Mouse (Mus musculus) granulocyte monocyte progenitor cell, adult 5-6 weeks (primary cell): ENCODE results near the gene Smo. TPM values are rescaled to one million over a fixed set of nuclear protein-coding genes. Genes with fewer than 3 reads are reported as not detected.

Experiments
- total RNA-seq, 2 experiments: library from RNA; stranded (forward) in 1 of 2; stranded (reverse) in 1 of 2; fragments of 200-712, 200-1000 nt in 1 of 2; fragments of >200 nt in 1 of 2; fragmentation: Nextera tagmentation in 1 of 2; gene quantifications; 2 replicates each; pipeline ENCODE4 v1.2.3; 2014 to 2017

The Smo gene
- total RNA-seq, 2 experiments from 2014 or later, result 18.6 to 23.2 TPM

Other genes with a start within 250 kb of the Smo start
- not detected in 2 replicates for gene Kcp, start 227.6 kb upstream of the Smo start, total RNA-seq (2014; fragmentation: Nextera tagmentation)
- 0.15 and 0.22 TPM in 2 replicates for gene Kcp, start 227.6 kb upstream of the Smo start, total RNA-seq (2017)
- 20.2 and 22.6 TPM in 2 replicates for gene Irf5, start 208.9 kb upstream of the Smo start, total RNA-seq (2014; fragmentation: Nextera tagmentation)
- 13.7 and 19.6 TPM in 2 replicates for gene Irf5, start 208.9 kb upstream of the Smo start, total RNA-seq (2017)
- 66.4 and 89.6 TPM in 2 replicates for gene Tnpo3, start 125.6 kb upstream of the Smo start, total RNA-seq (2014; fragmentation: Nextera tagmentation)
- gene Tnpo3, start 125.6 kb upstream of the Smo start, total RNA-seq (2017), result 74.5 and 77.2 TPM in 2 replicates
- 0.24 and 0.98 TPM in 2 replicates for gene Tspan33, start 41.3 kb upstream of the Smo start, total RNA-seq (2014; fragmentation: Nextera tagmentation)
- 1.5 TPM in 1 of 2 replicates, not detected in the other for gene Tspan33, start 41.3 kb upstream of the Smo start, total RNA-seq (2017)
- gene Ahcyl2, start 32.5 kb downstream of the Smo start, total RNA-seq (2014; fragmentation: Nextera tagmentation), result 8.7 and 9.6 TPM in 2 replicates
- 21.1 and 21.5 TPM in 2 replicates for gene Ahcyl2, start 32.5 kb downstream of the Smo start, total RNA-seq (2017)
- not detected in 2 replicates for gene Strip2, start 181.5 kb downstream of the Smo start, total RNA-seq (2014; fragmentation: Nextera tagmentation)
- gene Strip2, start 181.5 kb downstream of the Smo start, total RNA-seq (2017), result 0.13 TPM in 1 of 2 replicates, not detected in the other